Mouse (Mus musculus) hindbrain, embryonic 12.5 days (tissue): ENCODE measurements around the gene Ccdc71. TPM values are rescaled to one million over a fixed set of nuclear protein-coding genes. Genes with fewer than 3 reads are reported as not detected.

Source experiments
- ATAC-seq: fragments of 200-750 bp; cut with Nextera tagmentation; 2 replicates; pipeline ENCODE4 v1.8.0; 2017; ENCODE audit warnings: moderate TSS enrichment; ENCODE audit not compliant: low FRiP score
- H3K27ac ChIP-seq: fragments of 300-500 bp; sonication (generic); 2 replicates; pipeline ENCODE4 v1.5.1; 2016; ENCODE audit warnings: mild to moderate bottlenecking
- H3K27me3 ChIP-seq: fragments of 300-500 bp; sonication (generic); 2 replicates; pipeline ENCODE4 v1.6.1; 2016; ENCODE audit warnings: mild to moderate bottlenecking
- H3K36me3 ChIP-seq: fragments of 300-500 bp; sonication (generic); 2 replicates; pipeline ENCODE4 v1.6.1; 2016; ENCODE audit warnings: mild to moderate bottlenecking
- H3K4me1 ChIP-seq: fragments of 300-500 bp; sonication (generic); 2 replicates; pipeline ENCODE4 v1.6.1; 2016
- H3K4me2 ChIP-seq: fragments of 300-500 bp; sonication (generic); replicated peaks from 2 replicates; pipeline ENCODE4 v1.6.1; 2016; ENCODE audit warnings: mild to moderate bottlenecking
- H3K4me3 ChIP-seq: fragments of 300-500 bp; sonication (generic); 2 replicates; pipeline ENCODE4 v1.5.1; 2016; ENCODE audit warnings: mild to moderate bottlenecking
- H3K9ac ChIP-seq: fragments of 300-500 bp; sonication (generic); 2 replicates; pipeline ENCODE4 v1.6.1; 2016; ENCODE audit warnings: mild to moderate bottlenecking, moderate library complexity
- H3K9me3 ChIP-seq: fragments of 300-500 bp; sonication (generic); replicated peaks from 2 replicates; pipeline ENCODE4 v1.6.1; 2016; ENCODE audit warnings: mild to moderate bottlenecking
- WGBS: fragments of 180-500 bp; shearing (Covaris S2); methylation state at CpG from one replicate; pipeline ENCODE4 v1.1.7; 2016; 5-methylcytosine and 5-hydroxymethylcytosine counted together
- polyA plus RNA-seq: library from polyadenylated mRNA; unstranded; fragments of >200 nt; fragmentation: Nextera tagmentation; extraction: Ambion mirVana; gene quantifications from 2 replicates; pipeline ENCODE4 v1.2.1, GENCODE M21; 2016

The Ccdc71 gene
- polyA plus RNA-seq, 1 experiment from 2014 or later: 47.2 TPM

DNA sequence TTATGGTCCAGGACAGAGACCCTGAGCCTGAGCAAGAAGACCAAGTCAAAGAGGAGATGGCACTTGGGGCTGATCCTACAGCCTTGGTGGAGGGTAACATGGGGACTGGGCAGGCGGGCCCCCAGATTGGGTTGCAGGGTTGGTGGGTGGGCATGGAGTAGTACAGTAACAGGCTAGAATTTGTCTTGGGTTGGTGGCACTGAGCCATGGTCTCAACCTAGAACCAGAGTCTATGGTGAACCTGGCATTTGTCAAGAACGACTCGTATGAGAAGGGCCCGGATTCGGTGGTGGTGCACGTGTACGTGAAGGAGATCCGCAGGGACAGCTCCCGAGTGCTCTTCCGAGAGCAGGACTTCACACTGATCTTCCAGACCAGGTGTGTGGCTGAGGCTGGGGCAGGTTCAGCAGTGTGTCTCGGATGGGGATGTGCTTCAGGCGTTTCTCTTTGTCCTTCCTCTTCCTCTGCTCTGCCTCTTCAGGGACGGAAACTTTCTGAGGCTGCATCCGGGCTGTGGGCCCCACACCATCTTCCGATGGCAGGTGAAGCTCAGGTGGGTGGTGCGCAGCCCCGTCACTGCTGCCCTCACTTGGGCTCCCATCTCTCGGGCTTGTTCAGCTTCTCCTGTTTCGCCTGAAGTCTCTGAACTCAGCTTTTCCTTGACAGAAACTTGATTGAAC, 34.0 kb downstream of the Ccdc71 start:
- WGBS: 95% methylated on average over 19 of the region's 19 CpGs
- Histone ChIP-seq H3K9ac (no peak overlapping the region), H3K4me3 (no peak overlapping the region), H3K9me3 (no peaks in the 10 kb centered on the region), H3K4me2 (no peak overlapping the region), H3K27ac (no peak overlapping the region), H3K27me3 (no peaks in the 10 kb centered on the region), H3K36me3 (peaks cover 69% of the 10 kb centered on the region), H3K4me1 (peaks cover 25% of the 10 kb centered on the region)
- ATAC-seq: no peak

DNA sequence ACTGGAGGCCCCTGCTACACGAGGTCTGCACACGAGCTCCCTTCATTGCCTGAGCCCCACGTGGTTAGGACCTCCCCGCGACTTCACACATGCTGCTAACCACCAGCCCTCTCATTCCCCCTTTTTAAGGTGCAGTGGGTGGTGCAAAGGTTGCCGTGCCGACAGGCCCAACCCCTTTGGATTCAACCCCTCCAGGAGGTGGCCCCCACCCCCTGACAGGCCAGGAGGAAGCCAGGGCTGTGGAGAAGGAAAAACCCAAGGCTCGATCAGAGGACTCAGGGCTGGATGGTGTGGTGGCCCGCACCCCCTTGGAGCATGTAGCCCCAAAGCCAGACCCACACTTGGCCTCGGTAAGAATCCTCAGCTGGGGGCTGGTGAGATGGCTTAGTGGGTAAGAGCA, 34.6 kb downstream of the Ccdc71 start:
- Histone ChIP-seq H3K27me3 (no peaks in the 10 kb centered on the region), H3K9me3 (no peaks in the 10 kb centered on the region), H3K36me3 (peaks cover 75% of the 10 kb centered on the region), H3K27ac (no peak overlapping the region), H3K4me1 (peaks cover 20% of the 10 kb centered on the region), H3K9ac (no peak overlapping the region), H3K4me2 (no peak overlapping the region), H3K4me3 (no peak overlapping the region)
- 89% methylated on average over 10 of the region's 10 CpGs for WGBS
- no peak for ATAC-seq

DNA sequence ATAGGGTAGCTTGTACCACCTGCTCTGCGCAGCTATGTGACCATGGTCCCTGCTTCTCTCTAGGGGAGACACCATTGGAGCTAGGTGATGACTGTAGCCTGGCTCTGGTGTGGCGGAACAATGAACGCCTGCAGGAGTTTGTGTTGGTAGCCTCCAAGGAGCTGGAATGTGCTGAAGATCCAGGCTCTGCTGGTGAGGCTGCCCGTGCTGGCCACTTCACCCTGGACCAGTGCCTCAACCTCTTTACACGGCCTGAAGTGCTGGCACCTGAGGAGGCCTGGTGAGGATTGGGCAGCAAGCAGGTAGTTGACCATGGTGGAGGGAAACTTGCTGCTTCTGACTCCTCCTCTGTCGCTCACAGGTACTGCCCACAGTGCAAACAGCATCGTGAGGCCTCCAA, 38.9 kb downstream of the Ccdc71 start:
- Histone ChIP-seq H3K36me3 (peaks cover 94% of the 10 kb centered on the region), H3K27ac (no peak overlapping the region), H3K4me1 (no peaks in the 10 kb centered on the region), H3K9ac (no peak overlapping the region), H3K4me2 (no peak overlapping the region), H3K27me3 (no peaks in the 10 kb centered on the region), H3K4me3 (no peak overlapping the region), H3K9me3 (no peaks in the 10 kb centered on the region)
- 93% methylated on average over 7 of the region's 7 CpGs for WGBS
- no peak for ATAC-seq

DNA sequence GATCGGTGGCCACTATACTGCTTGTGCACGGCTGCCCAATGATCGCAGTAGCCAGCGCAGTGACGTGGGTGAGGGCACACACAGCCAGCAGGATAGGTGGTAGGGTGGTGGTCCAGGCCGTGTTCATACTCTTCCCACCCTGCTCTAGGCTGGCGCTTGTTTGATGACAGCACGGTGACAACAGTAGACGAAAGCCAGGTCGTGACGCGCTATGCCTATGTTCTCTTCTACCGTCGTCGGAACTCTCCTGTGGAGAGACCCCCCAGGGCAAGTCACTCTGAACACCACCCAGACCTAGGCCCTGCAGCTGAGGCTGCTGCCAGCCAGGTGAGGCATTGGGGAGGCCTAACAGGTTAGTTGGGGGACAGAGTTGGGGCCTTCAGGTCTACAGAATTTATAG, 39.6 kb downstream of the Ccdc71 start:
- Histone ChIP-seq H3K9ac (no peak overlapping the region; the same call in 1 of the 2 replicates), H3K4me1 (no peaks in the 10 kb centered on the region), H3K9me3 (no peaks in the 10 kb centered on the region), H3K36me3 (peaks cover 87% of the 10 kb centered on the region), H3K27me3 (no peaks in the 10 kb centered on the region), H3K4me2 (no peak overlapping the region), H3K4me3 (no peak overlapping the region), H3K27ac (no peak overlapping the region)
- ATAC-seq: no peak
- 96% methylated on average over 15 of the region's 15 CpGs for WGBS

DNA sequence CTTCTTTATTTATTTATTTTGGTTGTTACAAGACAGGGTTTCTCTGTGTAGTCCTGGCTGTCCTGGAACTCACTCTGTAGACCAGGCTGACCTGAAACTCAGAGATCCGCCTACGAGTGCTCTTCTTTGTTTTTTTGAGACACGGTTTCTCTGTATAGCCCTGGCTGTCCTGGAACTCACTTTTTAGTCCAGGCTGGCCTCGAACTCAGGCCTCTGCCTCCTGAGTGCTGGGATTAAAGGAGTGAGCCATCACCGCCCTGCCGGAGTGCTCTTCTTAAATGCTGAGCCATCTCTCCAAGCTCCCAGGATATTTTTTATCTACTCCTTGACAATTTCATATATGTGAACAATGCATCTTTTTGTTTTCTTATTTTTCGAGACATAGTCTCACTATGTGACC, 46.6 kb downstream of the Ccdc71 start:
- 91% methylated on average over 7 of the region's 7 CpGs for WGBS
- ATAC-seq: no peak
- H3K9me3 ChIP-seq: no peaks in the 10 kb centered on the region
- H3K4me3 ChIP-seq: peak overlapping the region; percentile 69; the same call in 1 of the 2 replicates
- no peaks in the 10 kb centered on the region for H3K27me3 ChIP-seq
- no peak overlapping the region for H3K27ac ChIP-seq
- peaks cover 18% of the 10 kb centered on the region for H3K4me1 ChIP-seq
- no peak overlapping the region for H3K9ac ChIP-seq
- H3K4me2 ChIP-seq: peak overlapping the region; percentile 88
- H3K36me3 ChIP-seq: peaks cover 41% of the 10 kb centered on the region

- Histone ChIP-seq H3K4me2 (peak within 1 kb of the TSS; percentile 88), H3K4me3 (peak within 1 kb of the TSS; percentile 69), H3K27ac (peak within 1 kb of the TSS; percentile 58; the same call in 1 of the 2 replicates), H3K36me3 (peaks cover 41% of the 10 kb centered on the region), H3K4me1 (peaks cover 18% of the 10 kb centered on the region), H3K9ac (peak within 1 kb of the TSS; percentile 64), H3K27me3 (no peaks in the 10 kb centered on the region), H3K9me3 (no peaks in the 10 kb centered on the region)
- peak; percentile 96 for ATAC-seq
- WGBS: 1% methylated on average over 37 of the region's 37 CpGs
These were observed 47.5 kb downstream of the Ccdc71 start, which contains the start of gene Qars for GRCm38 (mm10) chr9:108507619-108508434. TSS of gene Qars (plus strand) at chr9:108507706.

DNA sequence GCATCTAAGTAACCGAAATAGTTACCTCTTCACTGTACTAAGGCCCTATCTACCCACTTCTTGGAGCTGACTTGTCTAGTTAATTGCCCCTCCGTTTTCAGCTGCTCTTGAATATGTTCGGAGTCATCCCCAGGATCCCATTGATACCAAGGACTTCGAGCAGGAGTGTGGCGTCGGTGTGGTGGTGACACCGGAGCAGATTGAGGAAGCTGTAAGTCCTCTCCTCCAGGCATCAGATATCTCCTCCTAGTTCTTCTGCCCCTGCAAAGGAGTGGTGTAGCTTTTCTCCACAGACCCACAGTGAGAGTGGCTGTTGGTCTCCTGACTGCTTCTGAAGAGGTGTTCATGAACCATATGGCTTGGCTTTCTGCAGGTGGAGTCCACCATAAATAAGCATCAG, 48.4 kb downstream of the Ccdc71 start:
- no peak for ATAC-seq
- Histone ChIP-seq H3K9ac (peak overlapping the region; percentile 64; the same call in 1 of the 2 replicates), H3K9me3 (no peaks in the 10 kb centered on the region), H3K36me3 (peaks cover 42% of the 10 kb centered on the region), H3K27me3 (no peaks in the 10 kb centered on the region), H3K4me3 (peak overlapping the region; percentile 69), H3K4me2 (peak overlapping the region; percentile 88), H3K4me1 (peaks cover 18% of the 10 kb centered on the region), H3K27ac (no peak overlapping the region)
- 89% methylated on average over 7 of the region's 7 CpGs for WGBS

Other genes starting within 250 kb of the Ccdc71 start
- gene Dag1, start 196.6 kb upstream of the Ccdc71 start, polyA plus RNA-seq: 74.7 and 80.4 TPM in 2 replicates
- 79.1 and 81.7 TPM in 2 replicates for gene Nicn1, start 170.1 kb upstream of the Ccdc71 start, polyA plus RNA-seq
- gene Amt, start 163.7 kb upstream of the Ccdc71 start, polyA plus RNA-seq: 22.1 and 25.9 TPM in 2 replicates
- gene Rhoa, start 154.4 kb upstream of the Ccdc71 start, polyA plus RNA-seq: 332 and 340 TPM in 2 replicates
- 43.0 and 44.2 TPM in 2 replicates for gene Tcta, start 154.4 kb upstream of the Ccdc71 start, polyA plus RNA-seq
- gene Gpx1, start 121.6 kb upstream of the Ccdc71 start, polyA plus RNA-seq: 647 and 730 TPM in 2 replicates
- 133 and 137 TPM in 2 replicates for gene Usp4, start 112.7 kb upstream of the Ccdc71 start, polyA plus RNA-seq
- 1.7 and 2.5 TPM in 2 replicates for gene 1700102P08Rik, start 67.7 kb upstream of the Ccdc71 start, polyA plus RNA-seq
- 1.2 and 1.3 TPM in 2 replicates for gene Ccdc36, start 32.0 kb upstream of the Ccdc71 start, polyA plus RNA-seq
- gene BC048562, start 24.0 kb upstream of the Ccdc71 start, polyA plus RNA-seq: not detected in 2 replicates
- gene Klhdc8b, start 1.1 kb downstream of the Ccdc71 start, polyA plus RNA-seq: 57.7 and 57.9 TPM in 2 replicates
- 44.1 and 44.8 TPM in 2 replicates for gene Lamb2, start 19.2 kb downstream of the Ccdc71 start, polyA plus RNA-seq
- gene Usp19, start 30.1 kb downstream of the Ccdc71 start, polyA plus RNA-seq: 107 and 112 TPM in 2 replicates
- gene Qars, start 47.2 kb downstream of the Ccdc71 start, polyA plus RNA-seq: 82.9 and 94.0 TPM in 2 replicates
- gene Qrich1, start 56.3 kb downstream of the Ccdc71 start, polyA plus RNA-seq: 162 and 171 TPM in 2 replicates
- gene Impdh2, start 99.8 kb downstream of the Ccdc71 start, polyA plus RNA-seq: 128 and 131 TPM in 2 replicates
- gene Ndufaf3, start 106.9 kb downstream of the Ccdc71 start, polyA plus RNA-seq: 53.4 and 57.0 TPM in 2 replicates
- gene Dalrd3, start 109.4 kb downstream of the Ccdc71 start, polyA plus RNA-seq: 232 and 248 TPM in 2 replicates
- gene Wdr6, start 118.2 kb downstream of the Ccdc71 start, polyA plus RNA-seq: 290 and 293 TPM in 2 replicates
- gene P4htm, start 137.1 kb downstream of the Ccdc71 start, polyA plus RNA-seq: 19.0 and 19.9 TPM in 2 replicates
- gene Arih2, start 188.9 kb downstream of the Ccdc71 start, polyA plus RNA-seq: 50.4 and 54.8 TPM in 2 replicates
- gene Slc25a20, start 201.6 kb downstream of the Ccdc71 start, polyA plus RNA-seq: 40.0 and 41.4 TPM in 2 replicates
- gene Prkar2a, start 228.8 kb downstream of the Ccdc71 start, polyA plus RNA-seq: 59.3 and 63.8 TPM in 2 replicates